Mouse (Mus musculus) thymus, postnatal 25 days (tissue): ENCODE results near the gene Plp2.
"Not testable (repeated sequence)": the region's sequence is repeated elsewhere in the genome, so short reads cannot be mapped to it uniquely, and the experiment has no call there.

Source experiments
- DNase-seq: peaks from one replicate; pipeline ENCODE4 v3.0.0; 2022

The Plp2 gene

DNA sequence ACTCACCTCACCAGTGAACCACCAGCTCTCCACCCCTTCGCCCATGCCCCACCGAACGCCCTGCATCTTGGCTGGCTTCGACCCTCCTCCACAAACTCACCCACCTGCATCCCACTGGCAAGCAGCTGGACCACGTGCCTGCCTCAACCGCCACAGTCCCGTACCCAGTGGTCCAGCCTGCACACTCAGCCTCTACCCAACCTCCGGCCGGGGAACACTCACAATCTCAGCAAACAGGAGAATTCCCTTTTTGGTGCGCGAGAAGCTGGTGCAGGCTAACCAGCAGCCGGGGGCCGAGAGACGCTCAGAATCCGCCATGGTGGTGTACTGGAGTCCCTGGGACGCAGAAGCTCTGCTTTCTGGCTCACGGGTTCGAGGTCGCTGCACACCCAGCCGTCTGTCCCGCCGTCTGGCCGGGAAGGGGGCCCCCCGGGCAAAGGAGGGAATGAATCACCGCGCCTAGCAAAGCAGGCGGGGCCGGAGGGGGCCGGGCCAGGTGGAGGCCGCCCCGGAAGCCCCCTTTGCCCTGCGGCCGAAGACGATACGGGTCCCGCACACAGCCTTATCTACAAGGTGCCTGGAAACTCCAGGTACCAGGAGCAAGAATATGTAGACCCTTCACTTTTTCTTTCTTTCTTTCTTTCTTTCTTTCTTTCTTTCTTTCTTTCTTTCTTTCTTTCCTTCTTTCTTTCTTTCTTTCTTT lies at the start of gene Plp2:
Plp2 (minus strand) TSS at position 470 of the 703 bp plus-strand sequence.
- DNase-seq = peak; percentile 54

DNA sequence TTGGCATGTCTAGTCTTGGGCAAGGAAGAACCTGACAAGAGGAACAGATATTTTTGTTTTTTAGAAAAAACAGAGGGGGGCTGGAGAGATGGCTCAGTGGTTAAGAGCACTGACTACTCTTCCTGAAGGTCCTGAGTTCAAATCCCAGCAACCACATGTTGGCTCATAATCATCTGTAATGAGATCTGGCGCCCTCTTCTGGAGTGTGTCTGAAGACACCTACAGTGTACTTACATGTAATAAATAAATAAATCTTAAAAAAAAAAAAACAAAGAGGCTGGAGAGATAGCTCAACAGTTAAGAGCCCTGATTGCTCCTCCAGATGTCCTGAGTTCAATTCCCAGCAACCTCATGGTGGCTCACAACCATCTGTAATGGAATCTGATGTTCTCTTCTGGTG lies 44.9 kb upstream of the Plp2 start:
- DNase-seq = not testable (repeated sequence)

- DNase-seq = peak; percentile 91
These were observed 43.1 kb upstream of the Plp2 start, which contains the start of gene Wdr45 for GRCm38 (mm10) chrX:7714135-7714899. Gene Wdr45 (plus strand): TSS chrX:7714333.

GRCm38 (mm10) chrX:7713764-7714134 lies 42.6 kb upstream of the Plp2 start:
- not testable (repeated sequence) for DNase-seq

- peak; percentile 77 for DNase-seq
These were observed 25.8 kb upstream of the Plp2 start, which contains the start of gene Gpkow for GRCm38 (mm10) chrX:7696954-7697381. Gene Gpkow (plus strand): TSS chrX:7697131.

DNA sequence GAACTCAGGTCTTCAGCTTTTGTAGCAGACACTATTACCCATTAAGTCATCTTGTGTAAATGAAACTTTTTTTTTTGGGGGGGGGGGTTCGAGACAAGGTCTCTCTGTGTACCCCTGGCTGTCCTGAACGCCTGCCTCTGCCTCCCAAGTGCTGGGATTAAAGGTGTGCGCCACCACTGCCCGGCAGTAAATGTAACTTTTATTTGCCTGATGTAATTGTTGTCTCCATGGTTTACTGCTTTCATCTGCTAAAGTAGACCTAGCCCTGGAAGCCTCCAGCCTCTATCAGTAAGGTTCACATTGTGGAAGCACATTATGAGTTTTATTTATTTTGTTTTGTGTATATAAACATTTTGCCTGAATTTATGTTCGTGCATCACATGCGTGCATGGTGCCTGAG lies 25.3 kb upstream of the Plp2 start:
- DNase-seq = no peak

DNA sequence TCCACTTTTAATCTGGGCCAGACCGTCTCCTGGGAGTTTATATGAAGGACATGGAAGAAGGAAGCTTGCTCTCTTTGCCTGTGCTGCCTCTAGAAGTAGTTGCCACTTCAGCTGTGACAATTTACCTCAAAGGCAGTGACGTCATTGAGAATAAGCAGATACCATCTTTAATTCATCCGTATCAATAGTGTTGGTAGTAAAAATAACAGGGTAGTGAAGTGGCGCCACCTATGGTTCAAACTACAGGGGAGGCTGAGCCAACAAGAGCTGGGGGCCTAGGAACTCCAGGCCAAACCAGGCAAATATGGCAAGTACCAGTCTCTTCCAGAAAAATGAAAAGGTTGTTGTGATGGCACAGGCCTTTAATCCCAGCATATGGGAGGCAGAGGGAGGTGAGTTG lies 21.7 kb upstream of the Plp2 start:
- DNase-seq = peak; percentile 49

DNA sequence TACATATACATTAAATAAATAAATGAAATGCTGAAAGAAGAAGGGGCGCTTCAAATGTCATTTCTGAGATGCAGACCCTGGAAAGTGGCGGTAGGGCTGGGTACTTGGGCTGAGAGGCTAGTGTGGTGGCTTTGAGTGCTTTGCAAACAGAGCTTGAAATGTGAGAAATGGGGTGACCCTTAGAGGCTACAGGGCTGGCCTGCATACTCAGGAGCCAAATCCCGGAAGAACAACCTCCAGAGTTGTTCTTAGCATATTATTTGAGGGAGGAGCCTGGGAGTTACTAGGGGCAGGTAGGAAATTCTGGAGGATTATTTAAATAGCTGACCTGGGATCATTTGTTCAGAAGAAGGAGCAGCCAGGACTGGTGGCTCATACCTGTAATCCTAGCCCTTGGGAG lies 19.3 kb upstream of the Plp2 start:
- no peak for DNase-seq

- DNase-seq = no peak
These were observed 17.1 kb upstream of the Plp2 start for GRCm38 (mm10) chrX:7688321-7688720.

DNA sequence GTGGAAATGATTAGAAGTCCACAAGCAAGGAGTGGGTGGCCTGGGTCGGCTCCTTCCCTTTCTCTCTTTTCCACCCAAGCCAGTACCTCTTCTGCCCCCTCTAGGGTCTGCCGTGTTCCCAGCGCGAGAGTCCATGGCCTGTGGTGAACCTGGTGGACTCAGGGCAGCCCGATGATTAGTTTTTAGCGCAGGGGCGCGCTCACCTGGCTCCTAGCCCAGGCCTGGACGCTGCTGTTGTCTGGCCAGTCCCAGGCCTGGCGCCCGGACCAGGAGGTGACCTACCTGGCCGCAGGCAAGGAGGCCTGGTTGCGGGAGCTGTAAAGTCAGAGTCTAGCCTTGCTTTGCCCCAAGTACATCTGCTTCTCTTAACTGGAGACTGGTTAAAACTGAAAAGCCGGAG lies 9.7 kb upstream of the Plp2 start, which contains the start of gene Magix:
Magix (minus strand) TSS at position 388 of the 400 bp plus-strand sequence.
- DNase-seq = no peak

- no peak for DNase-seq
These were observed 8.8 kb upstream of the Plp2 start for GRCm38 (mm10) chrX:7680057-7680412.

GRCm38 (mm10) chrX:7679405-7680056 lies 8.3 kb upstream of the Plp2 start:
- peak; percentile 88 for DNase-seq

GRCm38 (mm10) chrX:7678986-7679385 lies 7.8 kb upstream of the Plp2 start:
- DNase-seq = no peak

DNA sequence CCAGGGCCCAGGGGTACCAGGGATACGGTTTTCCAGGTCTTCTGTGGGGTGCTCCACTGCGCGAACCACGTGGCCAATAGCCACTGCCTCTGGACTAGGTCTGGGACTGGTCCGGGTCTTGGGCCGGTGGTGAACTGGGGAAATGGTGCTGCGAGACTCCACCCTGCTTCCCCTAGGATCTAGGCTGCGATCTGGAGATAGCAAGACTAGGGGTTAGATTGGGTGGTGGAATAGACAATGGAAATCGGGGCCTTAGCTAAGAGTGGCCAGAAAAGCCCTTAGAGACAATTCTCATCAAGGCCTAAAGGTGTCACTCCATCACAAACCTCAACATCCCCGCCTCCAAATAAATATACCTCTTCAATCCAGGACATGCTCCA lies 3.8 kb upstream of the Plp2 start:
- DNase-seq = no peak

DNA sequence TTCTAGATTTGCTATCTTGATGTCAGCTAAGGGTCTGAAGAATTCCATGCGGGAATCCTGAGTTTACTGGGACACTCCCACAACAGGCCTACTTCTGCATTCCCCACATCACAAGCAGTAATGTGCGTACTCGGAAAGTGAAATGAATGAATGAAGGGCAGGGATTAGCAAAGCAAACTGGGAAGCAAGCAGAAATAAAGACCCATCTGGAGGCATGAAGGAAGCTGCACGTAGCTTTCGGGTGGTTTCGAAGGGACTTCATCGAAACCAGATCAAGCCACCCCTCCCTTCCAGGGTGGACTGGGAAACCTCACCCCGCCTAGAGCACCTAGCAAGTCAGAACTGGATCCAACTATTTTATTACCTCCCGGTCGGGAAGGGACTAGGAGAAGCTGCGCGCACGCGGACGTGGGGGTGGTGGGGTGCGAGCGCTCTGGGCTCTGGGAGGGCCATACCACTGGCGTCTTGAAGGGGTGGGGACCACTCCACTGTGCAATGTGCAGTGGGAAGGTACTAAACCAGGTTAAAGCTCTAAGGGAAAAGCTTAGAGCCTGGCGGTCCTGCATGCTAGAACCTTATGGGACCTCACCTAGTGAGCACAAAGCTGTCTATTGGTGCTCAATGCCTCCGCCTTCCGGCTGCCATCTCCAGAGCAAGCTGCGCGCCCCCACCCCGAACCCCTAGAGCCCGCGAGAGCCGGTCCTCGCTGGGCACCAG lies 3.3 kb upstream of the Plp2 start:
- DNase-seq = peak; percentile 51

- peak; percentile 45 for DNase-seq
These were observed 2.5 kb upstream of the Plp2 start for GRCm38 (mm10) chrX:7673578-7674281.

DNA sequence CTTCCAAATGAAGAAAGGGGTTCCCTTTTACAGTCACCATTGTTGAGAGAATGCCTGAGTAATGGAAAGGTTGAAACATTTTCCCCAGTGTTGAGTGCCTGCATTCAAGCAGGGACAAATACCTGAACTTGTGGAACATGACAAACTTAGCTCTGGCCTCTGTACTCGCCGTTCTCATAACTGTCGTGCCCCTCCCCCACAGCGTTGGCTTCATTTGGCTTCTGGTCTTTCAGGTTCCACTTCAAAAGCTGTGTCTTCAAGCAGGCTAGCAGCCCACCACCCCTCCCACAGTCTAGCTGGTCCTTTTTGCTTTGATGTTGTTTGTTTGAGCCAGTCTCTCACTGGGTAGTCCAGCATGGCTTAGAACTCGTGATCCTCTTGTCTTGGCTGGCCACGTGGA lies 1.5 kb upstream of the Plp2 start:
- no peak for DNase-seq

DNA sequence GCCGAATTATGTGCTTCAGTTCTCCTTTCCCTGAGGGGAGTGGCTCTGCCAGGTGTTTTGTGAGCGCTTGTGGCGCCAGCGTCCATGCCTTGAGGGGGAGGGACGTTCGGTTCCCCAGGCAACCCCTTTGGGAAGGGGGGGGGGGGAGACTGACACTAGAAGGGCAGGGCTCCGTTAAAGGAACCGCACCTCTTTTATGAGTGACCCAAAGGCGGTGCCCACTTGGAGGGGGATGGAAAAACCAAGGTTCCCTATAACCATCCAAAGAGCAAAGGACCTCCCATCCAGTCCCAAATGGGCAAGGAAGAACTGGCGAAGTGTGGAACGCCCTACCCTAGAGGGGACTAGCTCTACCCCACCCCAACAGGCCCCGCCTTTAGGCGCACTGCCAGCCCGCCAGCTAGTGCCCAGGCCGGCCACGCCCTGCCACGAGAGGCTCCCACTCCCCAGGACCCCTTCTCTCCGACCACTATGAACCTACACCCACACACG lies 754 bp downstream of the Plp2 start:
- DNase-seq = peak; percentile 56

- DNase-seq = no peak
These were observed 5.3 kb downstream of the Plp2 start for GRCm38 (mm10) chrX:7665739-7666502.

DNA sequence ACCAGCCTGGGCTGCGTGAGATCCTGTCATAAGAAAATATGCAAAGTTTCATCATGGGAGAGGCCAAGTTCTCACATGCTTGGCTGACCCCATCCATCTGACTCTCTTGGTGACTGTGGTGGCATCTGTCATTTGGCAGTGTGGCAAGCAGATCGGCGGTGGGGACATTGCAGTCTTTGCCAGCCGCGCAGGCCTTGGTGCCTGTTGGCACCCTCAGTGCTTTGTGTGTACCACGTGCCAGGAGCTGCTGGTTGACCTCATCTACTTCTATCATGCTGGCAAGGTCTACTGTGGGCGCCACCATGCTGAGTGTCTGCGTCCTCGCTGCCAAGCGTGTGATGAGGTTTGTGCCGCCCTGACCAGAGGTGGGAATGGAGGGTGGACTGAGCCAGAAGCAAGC lies 6.4 kb downstream of the Plp2 start:
- DNase-seq = no peak

- no peak for DNase-seq
These were observed 8.3 kb downstream of the Plp2 start for GRCm38 (mm10) chrX:7662936-7663335.
